Mouse (Mus musculus) E14TG2a.4 (cell line): Measurements from ENCODE around the gene Hoxd9.

Source experiments
- H3K27me3 ChIP-seq: 2 replicates; pipeline ENCODE4 v1.6.1; 2014; ENCODE audit warnings: low read length, control low read depth; ENCODE audit not compliant: insufficient read depth
- H3K36me3 ChIP-seq: 2 replicates; pipeline ENCODE4 v1.6.1; 2014; ENCODE audit warnings: low read length, control low read depth; ENCODE audit not compliant: insufficient read depth
- H3K4me1 ChIP-seq: replicated peaks from 2 replicates; pipeline ENCODE4 v1.6.1; 2014; ENCODE audit warnings: low read depth, low read length, control low read depth
- H3K4me3 ChIP-seq: replicated peaks from 2 replicates; pipeline ENCODE4 v1.5.1; 2014; ENCODE audit warnings: mild to moderate bottlenecking, low read length
- H3K9me3 ChIP-seq: 2 replicates; pipeline ENCODE4 v1.6.1; 2014; ENCODE audit warnings: low read length, control low read depth
- CTCF ChIP-seq: conservative IDR thresholded peaks from 2 replicates; pipeline ENCODE4 v1.5.1; 2014; ENCODE audit warnings: low read length
- NANOG ChIP-seq: IDR thresholded peaks from 2 replicates; pipeline ENCODE4 v1.6.1; 2014; ENCODE audit warnings: borderline replicate concordance, low read length, mixed read lengths
- POU5F1 ChIP-seq: IDR thresholded peaks from 2 replicates; pipeline ENCODE4 v1.6.1; 2014; ENCODE audit warnings: low read length, borderline replicate concordance

Gene Hoxd9

GRCm38 (mm10) chr2:74696442-74697335, 838 bp upstream of the Hoxd9 start:
- Histone ChIP-seq H3K4me3 (no peak overlapping the region), H3K4me1 (peaks cover 48% of the 10 kb centered on the region), H3K27me3 (peaks cover 100% of the 10 kb centered on the region), H3K36me3 (no peaks in the 10 kb centered on the region), H3K9me3 (no peaks in the 10 kb centered on the region)
- TF ChIP-seq POU5F1 (no peak), CTCF (no peak), NANOG (no peak)

GRCm38 (mm10) chr2:74698201-74699052, 900 bp downstream of the Hoxd9 start:
- Histone ChIP-seq H3K9me3 (no peaks in the 10 kb centered on the region), H3K36me3 (no peaks in the 10 kb centered on the region), H3K4me1 (peaks cover 31% of the 10 kb centered on the region), H3K27me3 (peaks cover 97% of the 10 kb centered on the region), H3K4me3 (peak overlapping the region; percentile 64)
- TF ChIP-seq POU5F1 (no peak), NANOG (no peak), CTCF (no peak)

GRCm38 (mm10) chr2:74699053-74699430, 1.5 kb downstream of the Hoxd9 start:
- H3K9me3 ChIP-seq: no peaks in the 10 kb centered on the region
- peak overlapping the region; percentile 64; the same call in 1 of the 2 replicates for H3K4me3 ChIP-seq
- H3K36me3 ChIP-seq: no peaks in the 10 kb centered on the region
- peaks cover 34% of the 10 kb centered on the region for H3K4me1 ChIP-seq
- H3K27me3 ChIP-seq: peaks cover 97% of the 10 kb centered on the region
- TF ChIP-seq NANOG: no peak
- no peak for TF ChIP-seq POU5F1
- TF ChIP-seq CTCF: no peak

DNA sequence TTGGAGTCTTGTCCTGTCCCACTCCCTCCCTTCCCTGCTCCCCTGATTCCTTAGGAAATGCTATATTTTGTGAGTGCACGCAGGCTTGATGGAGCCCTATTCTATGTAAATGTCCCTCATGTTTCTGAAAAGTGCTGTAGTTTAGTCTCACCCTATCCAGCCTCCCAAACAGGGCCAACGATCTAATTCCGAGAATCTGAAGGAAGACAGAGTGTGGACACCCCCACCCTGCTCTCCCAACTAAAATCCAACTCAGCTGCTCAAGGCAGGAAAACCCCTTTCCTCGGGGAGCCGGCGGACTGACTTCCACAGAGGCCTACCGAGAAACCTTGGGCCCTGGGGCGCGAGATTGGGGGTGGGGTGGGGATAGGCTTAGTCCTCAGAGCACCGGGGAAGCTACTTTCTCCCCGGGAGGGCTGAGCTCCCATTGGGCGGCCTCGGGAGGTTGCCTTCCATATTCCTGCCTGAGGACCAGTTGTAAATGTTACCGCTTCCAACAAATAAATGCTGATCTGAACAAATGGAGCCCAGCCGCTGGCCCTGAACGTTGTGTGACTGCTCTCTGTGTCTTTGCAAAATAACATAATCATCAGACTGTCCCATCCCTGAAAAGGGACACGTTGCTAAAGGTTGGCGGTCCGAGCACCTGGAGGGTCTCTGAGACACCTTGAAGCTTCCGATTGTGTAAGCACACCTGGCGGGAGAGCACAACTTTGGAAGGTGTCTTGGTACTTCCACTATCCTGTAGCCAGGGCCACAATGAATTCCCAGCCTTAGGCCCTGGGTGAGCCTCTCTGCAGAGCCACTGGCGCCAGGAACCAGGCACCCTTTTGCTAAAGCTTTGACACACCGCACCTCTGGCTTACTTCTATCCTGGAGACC, 2.4 kb downstream of the Hoxd9 start:
- TF ChIP-seq POU5F1: no peak
- TF ChIP-seq NANOG: no peak
- TF ChIP-seq CTCF: no peak

GRCm38 (mm10) chr2:74700546-74701112, 3.1 kb downstream of the Hoxd9 start:
- Histone ChIP-seq H3K36me3 (no peaks in the 10 kb centered on the region), H3K4me3 (peak overlapping the region; percentile 13; the same call in 1 of the 2 replicates), H3K9me3 (no peaks in the 10 kb centered on the region), H3K4me1 (peaks cover 40% of the 10 kb centered on the region), H3K27me3 (peaks cover 90% of the 10 kb centered on the region)
- TF ChIP-seq NANOG (no peak), POU5F1 (no peak), CTCF (no peak)

More for the DNA sequence above, 2.4 kb downstream of the Hoxd9 start:
- peaks cover 40% of the 10 kb centered on the region for H3K4me1 ChIP-seq
- H3K4me3 ChIP-seq: no peak overlapping the region
- H3K27me3 ChIP-seq: peaks cover 96% of the 10 kb centered on the region
- H3K9me3 ChIP-seq: no peaks in the 10 kb centered on the region
- H3K36me3 ChIP-seq: no peaks in the 10 kb centered on the region

DNA sequence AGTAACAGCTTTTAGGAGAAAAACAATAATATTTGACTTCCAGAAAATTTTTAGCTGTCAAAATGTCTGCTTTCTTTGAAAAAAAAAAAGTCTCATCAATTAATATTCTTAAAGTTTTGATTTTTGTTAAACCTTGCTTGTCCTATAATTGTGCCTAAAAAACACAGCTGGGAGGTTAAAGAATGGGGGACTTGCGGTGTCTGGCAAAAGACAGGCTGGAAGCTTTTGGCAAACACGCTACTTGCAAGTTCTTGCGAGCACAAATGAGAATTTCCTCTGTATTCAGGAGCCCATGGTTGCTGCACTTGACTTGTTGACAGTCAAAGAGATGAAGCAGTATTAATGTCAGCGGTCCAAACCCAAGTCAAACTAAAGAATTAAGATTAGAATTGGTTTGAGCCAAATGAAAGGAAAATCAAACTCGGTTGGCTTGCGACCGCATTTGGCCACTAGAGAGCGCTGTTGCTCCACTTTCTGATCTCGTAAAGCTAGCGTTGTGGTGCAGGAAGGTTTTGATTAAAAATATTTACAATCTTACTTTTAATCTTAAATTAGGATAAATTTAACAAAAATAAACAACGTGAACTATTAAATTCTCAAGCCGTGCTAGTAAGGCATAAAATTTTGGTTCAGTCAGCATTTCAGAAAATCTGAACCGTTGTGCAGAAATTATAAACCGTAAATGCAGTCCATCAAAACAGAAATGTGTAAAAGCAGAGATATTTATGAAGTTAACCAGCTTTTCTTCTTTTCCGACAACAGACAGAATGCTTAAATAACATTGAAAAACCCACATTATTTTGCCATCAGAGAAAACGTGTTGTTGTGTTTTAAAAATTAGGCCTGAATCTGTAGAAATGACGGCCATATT, 4.7 kb downstream of the Hoxd9 start:
- peaks cover 41% of the 10 kb centered on the region for H3K4me1 ChIP-seq
- TF ChIP-seq POU5F1 (no peak), CTCF (peak; percentile 91), NANOG (no peak)
- no peaks in the 10 kb centered on the region for H3K9me3 ChIP-seq
- H3K4me3 ChIP-seq: no peak overlapping the region
- peaks cover 89% of the 10 kb centered on the region for H3K27me3 ChIP-seq
- H3K36me3 ChIP-seq: no peaks in the 10 kb centered on the region

- TF ChIP-seq POU5F1: no peak
- no peak for TF ChIP-seq NANOG
- no peak for TF ChIP-seq CTCF
- Histone ChIP-seq H3K4me1 (peaks cover 41% of the 10 kb centered on the region), H3K27me3 (peaks cover 89% of the 10 kb centered on the region), H3K36me3 (no peaks in the 10 kb centered on the region), H3K9me3 (no peaks in the 10 kb centered on the region), H3K4me3 (no peak overlapping the region)
Measured at GRCm38 (mm10) chr2:74702820-74703219, 5.3 kb downstream of the Hoxd9 start.
